Mouse (Mus musculus): ENCODE measurements at regions not wholly inside any gene's neighbourhood (a gene's known extent, or its start where the extent isn't known, plus 50 kb on each side); places are given as distances from the start of the nearest gene placed in this dataset.

DNA sequence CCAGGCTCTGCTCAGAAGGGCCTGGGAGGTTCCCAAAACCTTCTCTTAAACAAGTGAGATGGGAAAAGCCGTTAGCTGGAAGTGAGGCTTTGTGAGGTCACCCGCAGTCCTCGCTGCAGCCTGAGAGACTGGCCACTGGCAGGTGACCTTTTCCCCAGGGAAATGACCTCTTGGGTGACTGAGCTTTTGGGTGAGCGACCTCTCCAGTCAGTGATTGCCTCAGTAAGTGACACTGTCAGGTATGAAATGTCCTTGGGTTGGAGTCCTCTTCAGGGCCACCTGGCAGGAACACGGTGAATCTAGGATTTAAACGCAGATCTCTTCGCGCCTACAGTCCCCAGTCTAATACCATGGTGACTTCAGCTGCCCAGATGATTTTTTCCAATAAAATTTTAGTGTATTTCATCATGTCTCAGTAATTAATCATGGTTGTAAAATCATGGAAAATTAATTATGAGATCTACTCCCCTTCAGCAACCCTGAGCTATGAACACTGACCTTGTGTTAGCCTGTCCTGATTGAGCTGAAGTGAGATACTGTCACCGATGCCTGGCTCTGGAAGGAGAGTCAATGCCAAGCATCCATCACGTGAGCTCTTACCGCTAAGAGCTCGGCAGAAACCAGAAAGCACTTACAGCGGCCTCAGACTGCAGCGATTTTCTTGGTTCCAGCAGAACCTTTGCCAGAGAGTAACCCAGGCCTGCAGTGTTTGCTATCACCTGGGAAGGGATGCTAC is 87.5 kb upstream of the Sulf2 start:
- in situ Hi-C loops (cut with MboI, MseI) = no loop called here

GRCm38 (mm10) chr2:166241310-166241709 is 85.8 kb upstream of the Sulf2 start:
- in situ Hi-C loops (cut with MboI, MseI) = no loop called here

- in situ Hi-C loops (cut with MboI, MseI) = no loop called here
Measured at GRCm38 (mm10) chr2:166240056-166240455, 84.6 kb upstream of the Sulf2 start.

GRCm38 (mm10) chr2:166237554-166238269 is 82.2 kb upstream of the Sulf2 start:
- in situ Hi-C loops (cut with MboI, MseI) = no loop called here

- in situ Hi-C loops (cut with MboI, MseI) = no loop called here
Measured at GRCm38 (mm10) chr2:166236102-166236501, 80.6 kb upstream of the Sulf2 start.

DNA sequence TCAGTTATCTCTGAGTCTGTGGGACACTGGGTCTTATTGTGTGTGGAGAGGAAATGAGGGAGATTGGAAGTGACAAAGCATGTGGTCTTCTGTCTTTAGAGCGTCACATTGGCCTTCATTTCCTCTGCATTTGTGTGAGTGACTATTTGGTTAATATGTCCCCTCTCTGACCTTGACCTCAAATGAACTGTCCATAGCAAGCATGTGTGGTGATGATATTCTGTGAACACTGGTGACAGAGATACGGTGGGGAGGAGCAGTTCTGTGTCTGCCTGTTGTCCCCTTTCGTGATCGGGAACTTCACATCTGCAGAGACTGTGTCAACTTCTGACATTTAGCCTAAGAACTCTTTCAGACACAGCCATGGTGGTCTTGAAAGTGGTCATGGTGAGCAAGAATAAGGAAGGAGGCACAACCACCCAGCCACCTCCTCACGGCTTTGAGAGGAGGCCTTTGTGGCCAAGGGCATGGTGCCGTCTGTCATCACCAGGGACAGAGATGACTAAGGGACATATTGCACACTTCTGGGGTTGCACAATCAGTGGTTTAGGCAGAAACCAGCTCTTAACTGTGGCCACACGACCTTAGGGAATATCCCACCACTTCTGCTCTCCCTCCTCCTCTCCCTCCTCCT is 79.2 kb upstream of the Sulf2 start:
- in situ Hi-C loops (cut with MboI, MseI) = no loop called here

GRCm38 (mm10) chr2:166233246-166233645 is 77.8 kb upstream of the Sulf2 start:
- in situ Hi-C loops (cut with MboI, MseI) = no loop called here

- in situ Hi-C loops (cut with MboI, MseI) = no loop called here
Measured at GRCm38 (mm10) chr2:166232376-166232775, 76.9 kb upstream of the Sulf2 start.

DNA sequence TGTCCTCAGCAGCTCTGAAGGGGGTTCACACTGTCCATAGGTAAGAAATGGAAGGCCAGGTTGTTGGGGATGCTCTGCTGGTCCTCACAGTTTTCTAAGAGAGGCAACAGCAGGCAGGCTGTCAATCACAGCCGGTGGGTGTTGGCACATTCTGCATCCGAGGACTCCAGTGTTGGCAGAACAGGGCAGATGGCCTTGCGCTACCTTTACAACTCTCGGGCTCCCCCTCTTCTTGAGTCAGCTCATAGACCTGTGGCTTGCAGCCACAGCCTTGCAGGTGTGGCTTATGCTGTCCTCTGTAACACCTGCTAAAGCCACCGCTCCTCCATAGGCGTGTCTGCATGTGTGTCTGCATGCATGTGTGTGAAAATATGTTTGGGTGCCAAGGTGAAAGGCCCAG is 75.2 kb upstream of the Sulf2 start:
- in situ Hi-C loops (cut with MboI, MseI) = no loop called here

DNA sequence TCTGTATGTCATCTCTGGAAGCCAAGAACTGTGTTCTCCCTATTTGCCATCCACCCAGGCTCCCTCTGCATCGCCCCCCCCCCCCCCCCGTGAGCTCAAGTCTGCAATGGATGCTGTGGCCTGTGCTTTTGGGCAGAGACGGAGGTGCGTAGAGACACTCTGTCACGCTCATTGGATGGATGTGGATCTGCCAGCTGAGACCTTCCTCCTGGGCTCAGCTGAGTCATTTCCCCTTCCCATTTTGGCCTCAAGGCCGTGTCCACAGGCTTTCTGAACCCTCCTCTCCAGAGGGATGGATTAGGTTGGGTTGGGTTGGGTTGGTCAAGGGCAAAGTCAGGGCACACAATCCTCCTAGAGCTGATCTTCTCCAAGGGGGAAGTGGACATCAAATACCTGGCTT is 72.9 kb upstream of the Sulf2 start:
- in situ Hi-C loops (cut with MboI, MseI) = no loop called here

- in situ Hi-C loops (cut with MboI, MseI) = no loop called here
Measured at GRCm38 (mm10) chr2:166227496-166227895, 72.0 kb upstream of the Sulf2 start.

GRCm38 (mm10) chr2:166226929-166227328 is 71.5 kb upstream of the Sulf2 start:
- in situ Hi-C loops (cut with MboI, MseI) = no loop called here

- in situ Hi-C loops (cut with MboI, MseI) = no loop called here
Measured at GRCm38 (mm10) chr2:166226331-166226730, 70.9 kb upstream of the Sulf2 start.

DNA sequence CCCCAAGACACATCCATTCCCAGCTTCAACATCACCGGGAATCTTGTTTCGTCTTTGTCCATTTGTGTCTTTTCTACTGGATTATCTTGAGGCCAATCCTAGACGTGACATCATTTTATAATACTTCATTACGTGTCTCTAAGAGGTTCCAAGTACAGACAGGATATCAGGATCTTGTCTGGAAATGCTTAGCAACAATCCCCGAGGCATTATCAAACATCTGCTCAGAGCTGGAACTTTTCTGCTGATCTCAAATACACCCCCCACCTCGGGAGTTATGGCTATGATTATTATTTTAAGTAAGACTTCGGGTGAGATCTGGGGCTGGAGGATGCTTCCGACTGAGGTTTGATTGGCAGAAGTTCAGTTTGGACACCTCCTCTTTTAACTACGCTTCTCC is 69.9 kb upstream of the Sulf2 start:
- in situ Hi-C loops (cut with MboI, MseI) = no loop called here

DNA sequence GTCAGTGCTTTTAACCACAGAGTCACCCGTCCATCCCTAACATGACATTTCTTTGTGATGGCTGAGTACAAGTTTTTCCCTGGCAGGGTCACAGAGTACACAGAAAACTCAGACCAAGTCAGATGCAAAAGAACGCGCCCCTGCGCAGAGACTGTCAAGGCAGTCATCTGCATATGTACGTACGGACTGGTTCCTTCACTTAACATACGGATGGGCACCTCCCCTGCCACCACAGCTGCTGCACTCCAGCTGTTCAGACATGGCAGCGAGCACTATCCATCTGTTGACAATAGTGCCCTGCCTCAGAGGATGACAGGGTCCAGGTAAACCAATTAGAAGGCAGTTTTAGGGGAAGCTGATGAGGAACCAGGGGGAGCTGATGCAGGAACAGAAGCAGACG is 63.3 kb upstream of the Sulf2 start:
- in situ Hi-C loops (cut with MboI, MseI) = no loop called here

DNA sequence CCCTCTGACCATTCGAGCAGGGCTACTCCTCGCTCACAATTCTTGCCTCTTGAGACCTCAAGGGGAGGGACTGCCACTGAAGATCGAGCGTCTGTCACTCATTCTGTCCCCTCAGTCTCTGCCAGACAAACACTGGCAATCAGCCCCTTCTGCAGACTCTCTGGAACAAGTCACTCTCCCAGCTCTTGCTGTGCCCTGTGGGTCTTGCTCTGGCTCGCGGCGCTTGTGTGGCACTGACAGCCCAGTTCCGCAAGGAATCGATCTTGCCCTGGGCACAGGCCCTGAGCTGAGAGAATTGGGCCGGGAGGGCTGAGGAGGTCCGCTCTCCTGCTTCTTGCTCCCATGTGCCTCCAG is 61.0 kb upstream of the Sulf2 start:
- in situ Hi-C loops (cut with MboI, MseI) = no loop called here

DNA sequence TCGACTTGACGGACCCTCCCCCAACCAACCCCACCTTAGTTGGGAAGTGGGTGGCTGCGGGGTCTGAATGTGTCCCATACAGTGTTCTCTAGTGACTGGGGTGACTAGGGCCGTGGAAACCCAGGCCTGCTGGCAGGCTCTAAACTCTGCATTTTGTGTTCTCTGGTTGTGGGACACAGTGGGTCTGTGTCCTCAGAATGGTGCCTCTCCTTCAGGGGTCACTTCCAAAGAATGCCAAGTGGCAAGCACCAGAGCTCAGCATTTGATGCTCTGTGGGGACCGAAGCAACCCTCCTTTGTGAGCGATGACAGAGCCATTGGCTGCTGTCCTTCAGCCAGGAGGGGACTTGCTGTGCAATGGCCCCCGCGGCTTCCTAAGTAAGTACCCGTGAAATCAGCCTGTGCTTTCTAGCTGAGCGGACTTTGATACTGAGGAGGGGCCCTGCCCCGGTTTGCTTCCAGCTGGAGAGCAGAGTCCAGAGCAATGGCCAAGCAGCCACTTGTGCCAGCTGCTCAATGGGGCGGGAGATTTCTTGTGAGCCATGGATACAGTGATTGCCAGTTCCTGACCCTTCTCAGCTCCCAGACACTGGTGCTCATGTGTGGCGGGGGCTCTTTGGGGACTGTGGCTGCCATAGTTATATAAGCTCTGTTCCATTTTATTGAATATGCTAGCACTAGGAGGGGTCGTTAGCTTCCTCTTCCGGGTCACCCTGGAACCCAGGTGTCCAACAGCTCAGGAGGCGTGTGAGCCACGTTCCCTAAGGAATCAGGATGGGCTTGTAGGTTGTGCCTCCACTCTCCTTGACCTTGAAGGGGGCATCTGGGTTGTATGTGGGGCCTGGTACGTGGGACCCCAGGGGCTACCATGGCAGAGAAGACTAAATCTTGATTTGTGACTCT is 60.4 kb upstream of the Sulf2 start:
- in situ Hi-C loops (cut with MboI, MseI) = no loop called here

DNA sequence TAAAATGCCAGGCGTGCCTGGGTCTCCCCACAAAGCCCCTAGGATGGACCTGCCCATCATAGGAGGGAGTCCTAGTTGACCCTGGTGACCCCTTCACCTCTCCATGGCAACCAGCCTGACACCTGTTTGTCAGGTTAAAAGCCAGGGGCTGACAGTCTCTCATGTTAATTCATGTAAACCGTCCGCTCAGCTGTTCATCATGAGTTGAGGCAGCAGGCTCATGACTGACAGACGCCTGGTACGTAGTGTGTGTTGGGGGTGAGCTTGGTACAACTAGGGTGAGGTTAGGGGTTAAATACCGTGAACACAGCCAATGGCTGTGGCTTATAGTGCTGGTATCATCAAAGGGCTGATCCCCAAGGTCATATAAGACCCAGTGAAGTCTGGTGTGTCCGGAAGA is 59.7 kb upstream of the Sulf2 start:
- in situ Hi-C loops (cut with MboI, MseI) = no loop called here

DNA sequence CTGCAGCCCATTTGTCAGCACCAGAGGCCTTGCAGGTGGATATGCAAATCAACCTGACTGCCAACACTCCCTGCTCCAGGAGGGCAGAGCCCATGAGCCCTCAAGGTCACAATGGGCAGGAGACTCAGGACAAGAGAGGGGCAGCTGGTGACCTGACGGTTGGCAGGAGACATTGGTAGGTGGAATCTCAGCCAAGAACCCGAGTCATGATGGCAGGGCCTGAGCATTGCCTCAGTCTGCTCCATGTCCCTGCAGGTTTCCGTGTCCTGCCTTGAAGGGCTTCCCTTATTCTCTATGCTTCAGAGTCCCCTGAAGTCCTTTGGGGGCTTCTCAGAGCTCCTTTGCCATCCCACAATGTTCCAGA is 51.7 kb upstream of the Sulf2 start:
- in situ Hi-C loops (cut with MboI, MseI) = no loop called here

DNA sequence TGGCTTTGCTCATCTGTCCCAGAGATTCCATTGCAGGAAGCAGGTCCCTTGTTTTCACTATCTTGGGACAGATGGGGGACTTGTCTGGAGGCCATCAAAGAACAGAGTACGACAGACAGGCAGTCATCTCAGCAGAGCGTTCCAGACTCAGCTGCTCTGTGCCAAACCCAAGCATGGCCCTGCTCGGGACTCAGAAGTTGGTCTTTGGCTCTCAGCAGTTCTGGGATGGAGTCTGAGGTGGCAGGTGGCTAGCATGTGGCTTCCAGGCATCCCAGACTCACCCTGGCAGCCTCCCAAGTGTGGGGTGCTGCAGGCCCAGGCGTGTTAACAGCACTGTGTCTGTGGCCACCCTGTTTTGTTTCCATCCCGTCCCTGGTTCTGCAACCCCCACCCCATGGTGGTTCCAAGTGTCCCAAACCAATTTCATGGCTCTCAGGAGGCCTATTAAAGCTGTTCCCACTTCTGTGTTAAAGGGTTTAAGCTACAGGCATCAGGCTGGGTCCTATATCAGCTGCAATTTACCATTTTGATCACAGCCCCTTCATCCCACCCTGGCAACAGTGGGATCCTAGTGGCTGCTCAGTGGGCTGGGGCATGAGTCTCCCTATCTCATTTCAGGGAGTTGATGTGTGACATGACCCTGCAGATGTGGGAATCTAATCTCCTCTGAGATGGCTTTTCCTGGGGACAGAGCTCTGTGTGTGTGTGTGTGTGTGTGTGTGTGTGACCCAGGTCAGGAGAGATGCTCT is 51.1 kb upstream of the Sulf2 start:
- in situ Hi-C loops (cut with MboI, MseI) = no loop called here

Data from T-helper 1 cell (primary cell).